Mouse (Mus musculus) spleen, adult 2 months (tissue): Measurements from ENCODE around the gene Vav2. TPM values are rescaled to one million over a fixed set of nuclear protein-coding genes. Genes with fewer than 3 reads are reported as not detected.

Experiments
- DNase-seq, 2 experiments: peaks; one replicate each; pipeline versions ENCODE4 v3.0.0 to v3.0.0-alpha.2; 2012 to 2021; ENCODE audit warnings: low spot score in 2 of 2, low read depth in 1 of 2
- H3K27ac ChIP-seq: fragments of 200-500 bp; 2 replicates; pipeline ENCODE4 v1.5.1; 2012; ENCODE audit warnings: low read length, inconsistent platforms; ENCODE audit not compliant: insufficient read depth
- H3K27me3 ChIP-seq: fragments of 200-500 bp; 2 replicates; pipeline ENCODE4 v1.6.1; 2012; ENCODE audit warnings: mild to moderate bottlenecking, moderate library complexity, low read length, inconsistent platforms; ENCODE audit not compliant: control insufficient read depth, insufficient read depth
- H3K36me3 ChIP-seq: fragments of 200-500 bp; 2 replicates; pipeline ENCODE4 v1.6.1; 2012; ENCODE audit warnings: mild to moderate bottlenecking, low read length, inconsistent platforms; ENCODE audit not compliant: control insufficient read depth, insufficient read depth
- H3K4me1 ChIP-seq: fragments of 200-500 bp; 2 replicates; pipeline ENCODE4 v1.6.1; 2011; ENCODE audit warnings: inconsistent platforms; ENCODE audit not compliant: control insufficient read depth, insufficient read depth, insufficient read length
- H3K4me3 ChIP-seq: fragments of 200-500 bp; 2 replicates; pipeline ENCODE4 v1.5.1; 2011; ENCODE audit warnings: mild to moderate bottlenecking, inconsistent platforms; ENCODE audit not compliant: insufficient read depth, insufficient read length; ENCODE audit errors: extremely low read depth
- CTCF ChIP-seq: fragments of 200-500 bp; IDR thresholded peaks from 2 replicates; pipeline ENCODE4 v1.5.1; 2011; ENCODE audit warnings: mild to moderate bottlenecking, inconsistent platforms; ENCODE audit not compliant: insufficient read depth, insufficient read length, insufficient replicate concordance; ENCODE audit errors: extremely low read depth
- POLR2A ChIP-seq: fragments of 200-500 bp; IDR thresholded peaks from 2 replicates; pipeline ENCODE4 v1.6.1; 2011; ENCODE audit warnings: low read depth, low read length, inconsistent platforms
- WGBS: fragments of 180-500 bp; shearing (Covaris S2); methylation state at CpG from one replicate; pipeline ENCODE4 v1.1.7; 2018; 5-methylcytosine and 5-hydroxymethylcytosine counted together
- polyA plus RNA-seq: library from polyadenylated mRNA; depleted of rRNA; stranded (reverse); fragments of >200 nt; gene quantifications from 2 replicates; pipeline ENCODE4 v1.2.3, GENCODE M21; 2012

The Vav2 gene
- polyA plus RNA-seq, 1 experiment = 53.8 TPM

GRCm38 (mm10) chr2:27460163-27460562 lies 33.3 kb upstream of the Vav2 start:
- TF ChIP-seq CTCF = no peak
- no peak for TF ChIP-seq POLR2A
- WGBS = 85% methylated on average over 5 of the region's 5 CpGs
- no peak overlapping the region for H3K4me3 ChIP-seq
- no peaks in the 10 kb centered on the region for H3K27me3 ChIP-seq
- no peak overlapping the region for H3K27ac ChIP-seq
- DNase-seq = no peak
- peaks cover 57% of the 10 kb centered on the region for H3K36me3 ChIP-seq
- H3K4me1 ChIP-seq = no peaks in the 10 kb centered on the region

- no peak overlapping the region for H3K4me3 ChIP-seq
- no peak for TF ChIP-seq CTCF
- TF ChIP-seq POLR2A = no peak
- H3K27me3 ChIP-seq = no peaks in the 10 kb centered on the region
- H3K36me3 ChIP-seq = peaks cover 59% of the 10 kb centered on the region
- no peak for DNase-seq
- WGBS = 91% methylated on average over 7 of the region's 7 CpGs
- no peak overlapping the region for H3K27ac ChIP-seq
- no peaks in the 10 kb centered on the region for H3K4me1 ChIP-seq
These were observed 32.9 kb upstream of the Vav2 start for GRCm38 (mm10) chr2:27459735-27460134.

GRCm38 (mm10) chr2:27450226-27450625 lies 23.4 kb upstream of the Vav2 start:
- Histone ChIP-seq H3K4me3 (no peak overlapping the region), H3K4me1 (no peaks in the 10 kb centered on the region), H3K27me3 (no peaks in the 10 kb centered on the region), H3K27ac (no peak overlapping the region), H3K36me3 (peaks cover 65% of the 10 kb centered on the region)
- TF ChIP-seq POLR2A (no peak), CTCF (no peak)
- DNase-seq = no peak
- 88% methylated on average over 14 of the region's 14 CpGs for WGBS

GRCm38 (mm10) chr2:27447782-27448181 lies 20.9 kb upstream of the Vav2 start:
- Histone ChIP-seq H3K4me3 (no peak overlapping the region), H3K27me3 (no peaks in the 10 kb centered on the region), H3K4me1 (no peaks in the 10 kb centered on the region), H3K27ac (no peak overlapping the region), H3K36me3 (peaks cover 43% of the 10 kb centered on the region)
- WGBS = 92% methylated on average over 5 of the region's 5 CpGs
- DNase-seq = no peak
- TF ChIP-seq CTCF (no peak), POLR2A (no peak)

GRCm38 (mm10) chr2:27446812-27447211 lies 20.0 kb upstream of the Vav2 start:
- Histone ChIP-seq H3K36me3 (peaks cover 38% of the 10 kb centered on the region), H3K27me3 (no peaks in the 10 kb centered on the region), H3K4me3 (no peak overlapping the region), H3K27ac (no peak overlapping the region), H3K4me1 (peaks cover 4% of the 10 kb centered on the region)
- no peak for TF ChIP-seq CTCF
- no peak for TF ChIP-seq POLR2A
- WGBS = 94% methylated on average over 8 of the region's 8 CpGs
- DNase-seq = no peak

GRCm38 (mm10) chr2:27445910-27446309 lies 19.1 kb upstream of the Vav2 start:
- Histone ChIP-seq H3K4me3 (no peak overlapping the region), H3K27me3 (no peaks in the 10 kb centered on the region), H3K4me1 (peaks cover 7% of the 10 kb centered on the region), H3K36me3 (peaks cover 30% of the 10 kb centered on the region), H3K27ac (no peak overlapping the region)
- no peak for DNase-seq
- TF ChIP-seq POLR2A = no peak
- TF ChIP-seq CTCF = no peak
- WGBS = 91% methylated on average over 3 of the region's 3 CpGs

- 85% methylated on average over 5 of the region's 5 CpGs for WGBS
- H3K4me3 ChIP-seq = no peak overlapping the region
- no peak overlapping the region for H3K27ac ChIP-seq
- TF ChIP-seq CTCF (no peak), POLR2A (no peak)
- H3K4me1 ChIP-seq = peaks cover 11% of the 10 kb centered on the region
- no peaks in the 10 kb centered on the region for H3K27me3 ChIP-seq
- peaks cover 10% of the 10 kb centered on the region for H3K36me3 ChIP-seq
- no peak for DNase-seq
These were observed 16.5 kb upstream of the Vav2 start for GRCm38 (mm10) chr2:27443450-27443708.
